Mouse (Mus musculus): Measurements from ENCODE around the gene Olfr65.

- TF ChIP-seq MEF2A (IDR thresholded peaks at IDR 0.05; ENCODE audit: borderline replicate concordance, low read depth, low read length): no peak
- no peak for TF ChIP-seq CTCF (conservative IDR thresholded peaks at IDR 0.05 in 1 of 2, IDR thresholded peaks at IDR 0.05 in 1 of 2; ENCODE audit: low read depth in 2 of 2, low read length in 2 of 2)
- TF ChIP-seq USF2 (conservative IDR thresholded peaks at IDR 0.05; ENCODE audit: low read depth, low read length): no peak
- no peak for TF ChIP-seq MAX (IDR thresholded peaks at IDR 0.05; ENCODE audit: low read length)
- TF ChIP-seq SIN3A (IDR thresholded peaks at IDR 0.05; ENCODE audit: low read length): no peak
- no peak for TF ChIP-seq POLR2A (IDR thresholded peaks at IDR 0.05; ENCODE audit: low read depth, low read length)
- TF ChIP-seq ZNF384 (IDR thresholded peaks at IDR 0.05; ENCODE audit: low read depth, low read length): no peak
- no peak for TF ChIP-seq MAFK (IDR thresholded peaks at IDR 0.05; ENCODE audit: insufficient replicate concordance, low read length)
- TF ChIP-seq JUND (conservative IDR thresholded peaks at IDR 0.05; ENCODE audit: low read depth, low read length): no peak
- TF ChIP-seq TBP (conservative IDR thresholded peaks at IDR 0.05; ENCODE audit: low read depth, low read length): no peak
- no peak for TF ChIP-seq NELFE (IDR thresholded peaks at IDR 0.05; ENCODE audit: low read depth, low read length)
- TF ChIP-seq NRF1 (IDR thresholded peaks at IDR 0.05; ENCODE audit: low read depth, low read length): no peak
Observed at GRCm38 (mm10) chr7:103894385-103894784, 8.9 kb upstream of the Olfr65 start, which contains the start of gene Olfr64.

Measured in CH12.LX (cell line).